Mouse (Mus musculus) myocyte (in vitro differentiated cells): Measurements from ENCODE around the gene Znrf2.
A peak's percentile ranks its signal among the peaks of the same experiment; 100 is the strongest.

Experiments
- CEBPB ChIP-seq: IDR thresholded peaks from 2 replicates; pipeline ENCODE4 v1.6.1; 2011; ENCODE audit warnings: mild to moderate bottlenecking, moderate library complexity; ENCODE audit not compliant: poor library complexity, insufficient read depth, severe bottlenecking
- POLR2A ChIP-seq: IDR thresholded peaks from one replicate; pipeline ENCODE4 v1.6.1; 2011; ENCODE audit warnings: low read depth, mild to moderate bottlenecking, control low read depth, moderate library complexity; ENCODE audit not compliant: insufficient read length

- TF ChIP-seq POLR2A, result no peak
- TF ChIP-seq CEBPB, result 0 out of 2 replicates have a peak, but pooled peaks have one; percentile 9
Measured at GRCm38 (mm10) chr6:54789139-54789538, 27.6 kb upstream of the Znrf2 start.
